Mouse (Mus musculus): ENCODE measurements around the gene Srsf9. TPM values are rescaled to one million over a fixed set of nuclear protein-coding genes. Genes with fewer than 3 reads are reported as not detected.

The Srsf9 gene
- total RNA-seq, 2 experiments from 2014 or later, result 59.6 to 64.6 TPM

DNA sequence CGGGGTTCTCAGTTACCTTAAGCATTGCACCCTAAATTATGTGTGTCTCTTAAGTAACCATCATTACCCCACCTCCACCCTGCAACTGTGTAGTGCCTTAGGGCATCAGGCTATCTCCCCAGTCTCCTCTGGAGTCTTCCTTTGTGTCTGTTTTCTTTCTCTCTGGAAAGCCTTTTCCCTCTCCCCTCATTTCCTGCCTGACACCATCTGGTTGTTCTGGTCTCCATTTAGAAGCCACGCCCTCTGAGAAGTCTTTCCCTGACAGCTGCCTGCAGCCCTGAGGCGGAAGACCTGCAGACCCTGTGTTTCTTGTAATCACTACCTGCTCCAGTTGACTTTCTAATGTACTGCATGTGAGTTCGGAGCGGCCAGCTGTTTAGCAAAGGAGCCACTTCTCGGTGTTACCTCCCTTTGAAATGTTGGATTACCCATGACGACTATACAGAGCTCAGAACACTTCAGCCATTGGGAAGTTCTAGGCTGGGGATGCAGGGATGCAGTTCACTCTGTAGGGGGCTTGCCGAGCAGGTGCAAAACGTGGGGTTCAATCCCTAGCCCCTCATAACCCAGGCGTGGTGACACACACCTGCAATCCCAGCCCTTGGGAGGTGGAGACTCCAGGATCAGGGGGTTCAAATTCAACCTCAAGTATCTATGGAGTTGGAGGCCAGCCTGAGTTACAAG is 9.2 kb upstream of the Srsf9 start:
- intact Hi-C loops (cut with DNase I), result loop anchor here (2.0 kb wide), 1 partner anchor 17 kb away; the partner anchor contains the start of gene Dynll1
- no peak for DNase-seq (ENCODE audit: extremely low spot score in 1 of 2, low spot score in 2 of 2)

DNA sequence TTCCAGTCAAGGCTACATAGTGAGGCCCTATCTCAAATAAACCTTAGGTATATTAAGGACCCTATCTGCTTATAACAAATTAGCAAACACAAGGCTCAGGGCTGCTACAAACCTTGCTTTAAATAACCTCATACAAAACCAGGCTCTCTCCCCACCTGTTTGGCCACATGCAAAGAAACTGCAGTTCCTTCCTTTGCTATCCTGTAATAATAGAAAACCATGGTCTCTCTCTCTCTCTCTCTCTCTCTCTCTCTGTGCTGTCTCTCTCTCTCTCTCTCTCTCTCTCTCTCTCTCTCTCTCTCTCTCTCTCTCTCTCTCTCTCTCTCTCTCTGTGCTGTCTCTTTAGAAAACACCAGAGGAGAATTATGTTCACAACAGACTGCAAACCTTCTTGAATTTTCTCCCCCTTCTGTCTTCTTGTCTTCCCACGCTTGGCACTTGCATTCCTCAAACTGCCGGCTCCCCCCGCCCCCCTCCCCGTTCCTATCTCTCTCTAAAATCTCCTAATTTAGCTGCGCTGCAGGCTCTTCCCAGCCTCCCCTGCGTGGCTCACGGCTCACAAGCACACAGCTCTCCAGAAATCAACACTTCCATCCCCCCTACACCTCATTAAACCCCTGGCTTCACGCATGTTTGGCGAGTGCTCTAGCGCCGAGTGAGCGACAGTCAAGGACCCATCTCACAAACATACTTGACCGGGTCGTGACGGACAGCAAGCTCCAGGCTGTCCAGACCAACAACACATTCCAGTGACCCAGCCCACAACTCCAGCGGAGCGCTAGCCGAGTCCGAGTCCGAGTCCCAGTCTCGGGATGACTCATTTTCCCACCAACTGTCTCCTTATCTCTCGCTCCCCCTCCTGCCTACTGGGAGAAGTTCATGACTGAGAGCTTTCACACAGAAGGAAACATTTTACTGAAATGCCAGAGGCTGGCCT is 7.7 kb upstream of the Srsf9 start:
- intact Hi-C loops (cut with DNase I), result loop anchor here (2.0 kb wide), 1 partner anchor 18 kb away; the partner anchor contains the start of gene Dynll1
- peak; percentile 67 to 87 for DNase-seq (ENCODE audit: extremely low spot score in 1 of 2, low spot score in 2 of 2)

DNA sequence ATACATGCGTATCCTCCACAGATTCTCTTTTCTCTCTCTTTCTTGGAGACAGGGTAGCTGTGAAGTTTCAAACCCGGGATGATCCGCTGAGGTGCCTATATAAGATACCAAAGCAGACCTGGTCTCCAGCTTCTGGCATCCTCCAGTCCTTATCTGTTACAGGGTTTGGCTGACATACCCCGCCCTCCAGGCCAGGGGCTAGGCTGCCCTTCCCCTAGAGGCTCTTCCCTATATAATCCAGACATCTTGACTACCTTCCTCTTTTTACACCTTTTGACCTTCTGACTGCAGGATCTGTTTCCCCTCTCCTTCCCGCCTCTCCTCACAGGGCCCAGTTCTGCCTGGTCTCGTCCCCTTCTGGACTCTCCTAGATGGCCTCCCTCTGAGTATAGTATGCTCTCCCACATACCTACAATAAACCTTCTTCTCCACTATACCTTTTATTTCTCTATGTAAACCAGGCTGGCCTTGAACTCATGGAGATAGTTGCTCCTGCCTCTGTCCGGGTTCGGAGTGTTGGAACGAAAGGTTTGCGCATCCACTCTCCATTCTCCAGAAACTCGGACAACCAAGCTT is 633 bp upstream of the Srsf9 start:
- intact Hi-C loops (cut with DNase I), result no loop called here
- no peak for DNase-seq (ENCODE audit: extremely low spot score in 1 of 2, low spot score in 2 of 2)

DNA sequence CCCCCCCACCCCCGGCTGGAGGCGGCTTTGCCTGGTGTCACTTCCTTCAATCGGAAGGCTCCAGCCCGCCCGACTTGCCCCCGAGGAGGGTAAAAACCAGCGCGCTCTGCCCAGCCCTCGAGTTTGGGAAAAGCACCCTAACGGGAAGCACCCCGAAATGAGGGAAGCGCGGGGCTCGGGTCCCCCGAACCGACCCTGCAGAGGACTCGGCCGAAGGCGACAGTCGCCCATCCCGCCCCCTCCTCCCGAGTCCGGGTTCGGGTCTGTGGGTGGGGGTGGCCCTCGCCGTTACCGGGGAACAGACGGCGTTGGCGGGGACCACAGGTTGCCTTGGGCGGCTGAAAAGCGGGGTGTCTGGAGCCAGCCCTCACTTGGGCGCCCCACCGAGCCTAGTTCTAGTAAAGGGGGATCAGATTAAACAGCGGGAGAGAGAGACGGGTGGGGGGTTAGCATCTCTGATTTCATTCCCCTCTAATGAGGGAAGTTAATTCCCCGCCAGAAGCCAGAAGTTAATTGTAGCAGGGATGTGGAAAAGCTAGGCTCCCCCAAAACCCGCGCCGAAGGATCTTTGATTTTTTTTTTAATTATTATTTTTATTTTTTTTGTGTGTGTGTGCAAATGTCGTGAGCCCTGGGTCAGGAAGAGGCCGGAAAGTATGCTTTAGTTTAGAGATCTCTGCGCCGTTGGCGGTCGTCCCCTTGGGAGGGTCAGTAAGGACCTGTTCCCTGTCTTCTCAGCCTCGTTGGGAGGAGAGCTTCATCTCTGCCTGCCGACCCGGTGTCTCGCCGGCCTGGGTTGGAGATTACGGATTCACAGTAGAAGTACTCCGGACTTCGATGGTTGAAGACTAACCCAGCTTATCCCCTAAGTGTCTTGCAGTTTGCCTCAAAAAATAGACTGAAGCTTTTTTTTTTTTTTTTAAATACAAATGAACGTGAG is 902 bp downstream of the Srsf9 start:
- peak in 1 of 2 experiments; percentile 71 for DNase-seq (ENCODE audit: extremely low spot score in 1 of 2, low spot score in 2 of 2)
- intact Hi-C loops (cut with DNase I), result no loop called here

DNA sequence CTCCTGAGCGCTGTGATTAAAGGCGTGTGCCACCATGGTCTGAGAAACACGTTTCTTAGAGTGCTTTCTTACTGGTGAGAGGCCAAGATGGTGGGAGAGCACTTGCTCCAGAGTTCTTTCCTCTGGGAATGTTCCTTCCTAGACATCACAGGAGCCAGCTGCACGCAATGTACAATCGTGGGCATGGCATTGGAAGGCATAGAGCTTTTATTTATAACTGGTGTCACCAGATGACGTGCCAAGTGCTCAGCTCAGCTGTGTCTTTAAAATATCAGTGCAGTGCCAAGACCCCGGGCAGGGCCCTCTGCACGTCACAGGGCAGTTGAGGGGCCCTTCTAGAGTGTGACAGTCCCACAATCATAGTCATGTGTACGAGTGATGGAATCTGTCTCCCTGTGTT is 4.0 kb downstream of the Srsf9 start:
- intact Hi-C loops (cut with DNase I), result loop anchor here (5.0 kb wide), 1 partner anchor 34 kb away; no protein-coding TSS in a partner anchor

DNA sequence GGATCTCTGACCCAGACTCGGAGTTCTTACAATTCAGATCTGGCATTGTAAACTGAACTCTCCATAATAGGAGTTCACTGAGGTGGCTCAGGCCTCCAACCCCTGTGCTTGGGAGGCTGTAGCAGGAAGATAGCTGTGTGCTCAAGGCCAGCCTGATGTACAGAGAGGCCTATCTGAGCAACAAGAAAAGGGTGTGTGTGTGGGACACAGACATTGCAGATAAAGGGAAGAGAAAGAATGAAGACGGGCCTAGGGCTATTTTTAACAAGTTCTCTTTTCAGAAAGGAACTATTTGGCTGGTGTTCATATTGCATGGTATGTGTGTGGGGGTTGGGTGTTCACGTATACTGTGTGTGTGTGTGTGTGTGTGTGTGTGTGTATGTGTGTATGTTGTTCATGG is 6.6 kb downstream of the Srsf9 start:
- intact Hi-C loops (cut with DNase I), result loop anchor here (5.0 kb wide), 1 partner anchor 36 kb away; no protein-coding TSS in a partner anchor
- no peak for DNase-seq (ENCODE audit: extremely low spot score in 1 of 2, low spot score in 2 of 2)

More for the DNA sequence above, 4.0 kb downstream of the Srsf9 start:
- DNase-seq (ENCODE audit: extremely low spot score in 1 of 2, low spot score in 2 of 2), result no peak

DNA sequence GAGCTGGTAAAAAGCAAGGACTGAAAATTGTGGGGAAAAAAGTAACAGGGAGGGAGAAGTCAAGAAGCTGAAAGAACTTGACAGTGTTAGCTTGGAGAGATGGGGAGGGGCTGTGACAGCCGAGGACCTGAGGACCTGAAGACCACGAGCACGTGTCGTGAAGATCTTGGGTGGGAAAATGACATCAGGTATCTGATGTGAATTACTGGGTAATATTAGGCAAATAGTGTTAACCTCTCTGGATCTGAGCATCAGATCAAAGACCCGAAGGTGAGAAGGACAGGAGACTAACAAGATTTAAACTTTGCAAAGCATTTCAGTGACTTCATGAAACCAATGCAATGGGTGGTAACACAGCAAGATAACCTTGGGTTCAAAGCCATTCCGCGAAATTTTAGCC is 13.0 kb downstream of the Srsf9 start:
- intact Hi-C loops (cut with DNase I), result no loop called here
- no peak for DNase-seq (ENCODE audit: extremely low spot score in 1 of 2, low spot score in 2 of 2)

DNA sequence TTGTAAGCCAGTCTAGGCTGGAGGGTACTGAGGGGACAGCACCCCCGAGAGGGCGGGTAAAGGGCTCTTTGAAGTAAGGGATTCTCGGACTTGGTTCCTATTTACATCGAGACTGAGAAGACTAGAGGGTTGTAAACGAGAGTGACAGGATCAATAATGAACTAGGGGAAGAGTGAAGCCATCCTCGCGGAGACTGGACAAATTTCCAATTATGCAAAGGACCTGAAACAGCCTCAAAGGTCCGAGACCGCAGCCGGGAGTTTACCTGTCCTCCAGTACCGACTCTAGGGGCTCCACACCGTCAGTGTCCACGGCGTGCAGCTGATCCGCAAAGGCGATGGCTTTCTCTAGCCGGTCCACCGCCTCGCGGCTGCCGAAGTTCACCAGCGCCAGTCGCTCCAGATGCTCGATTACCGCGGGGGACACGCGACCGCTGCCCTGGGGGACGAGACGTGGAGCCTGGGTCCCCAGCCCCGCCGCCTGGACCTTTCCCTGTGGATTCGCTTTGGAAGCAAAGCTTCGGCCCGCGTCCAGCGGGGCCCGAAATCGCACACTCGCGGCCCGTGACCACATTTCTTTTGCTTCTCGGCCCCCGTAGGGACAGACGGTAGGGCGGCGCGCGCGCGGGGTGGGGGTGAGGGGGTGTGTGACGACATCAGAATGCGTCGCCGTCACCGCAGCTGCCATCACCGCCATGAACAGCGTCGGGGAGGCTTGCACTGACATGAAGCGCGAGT is 13.8 kb downstream of the Srsf9 start, which contains the start of the genes Gatc and Triap1:
Gene Gatc (minus strand): TSS at position 602 of the 737 bp plus-strand sequence.
Gene Triap1 (plus strand): TSS at position 649 of the 737 bp plus-strand sequence.
- intact Hi-C loops (cut with DNase I), result no loop called here
- peak; percentile 84 to 95 for DNase-seq (ENCODE audit: extremely low spot score in 1 of 2, low spot score in 2 of 2)

DNA sequence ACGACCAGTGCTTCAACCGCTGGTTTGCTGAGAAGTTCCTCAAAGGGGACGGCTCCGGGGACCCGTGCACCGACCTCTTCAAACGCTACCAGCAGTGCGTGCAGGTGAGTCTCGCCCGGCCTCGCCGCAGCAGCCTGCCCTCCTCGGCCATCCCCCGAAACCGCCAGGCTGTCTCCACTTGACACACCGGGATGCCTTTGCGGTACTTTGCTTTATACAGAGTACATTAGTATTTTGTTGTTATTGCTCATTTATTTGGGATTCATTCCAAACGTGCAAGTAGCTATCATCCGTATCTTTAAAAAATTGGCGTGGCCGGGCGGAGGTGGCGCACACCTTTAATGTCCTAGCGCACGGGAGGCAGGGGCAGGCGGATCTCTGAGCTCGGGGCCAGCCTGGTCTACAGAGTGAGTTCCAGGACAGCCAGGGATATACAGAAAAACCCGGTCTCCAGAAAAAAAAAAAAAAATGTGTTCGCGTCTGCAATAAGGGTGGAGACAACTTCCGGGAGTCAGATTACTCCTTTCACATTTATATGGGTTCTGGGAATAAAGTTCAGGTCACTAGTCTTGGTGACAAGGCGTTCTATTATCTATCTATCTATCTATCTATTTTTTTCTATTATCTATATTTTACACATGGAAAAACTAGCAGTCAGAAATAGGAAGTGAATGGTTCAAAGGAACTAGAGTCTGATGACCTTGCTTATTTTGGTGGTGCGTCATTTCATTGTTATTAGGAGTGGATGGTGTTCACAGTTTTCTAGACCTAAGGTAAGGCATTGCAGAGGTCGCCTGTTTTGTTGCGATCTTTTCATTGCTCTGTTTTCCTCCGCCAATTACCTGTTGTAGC is 14.6 kb downstream of the Srsf9 start:
- DNase-seq (ENCODE audit: extremely low spot score in 1 of 2, low spot score in 2 of 2), result no peak
- intact Hi-C loops (cut with DNase I), result no loop called here

DNA sequence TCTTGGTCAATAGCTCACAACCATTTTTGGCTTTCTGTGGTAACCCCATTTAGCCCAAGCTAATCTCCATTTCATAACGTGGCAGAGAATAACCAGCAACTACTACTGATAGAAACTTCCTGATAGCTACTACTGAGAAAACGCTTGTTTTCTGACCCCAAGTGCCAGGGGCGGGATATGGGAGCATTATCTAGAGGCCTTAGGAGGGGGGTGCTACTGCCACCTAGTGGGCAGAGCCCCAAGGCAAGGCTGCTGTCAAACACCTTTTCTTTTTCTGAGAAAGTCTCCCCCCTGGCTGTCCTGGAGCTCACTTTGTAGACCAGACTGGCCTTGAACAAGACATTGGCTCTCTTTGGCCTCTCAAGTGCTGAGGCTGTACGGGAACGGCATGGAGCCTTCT is 20.6 kb downstream of the Srsf9 start:
- intact Hi-C loops (cut with DNase I), result loop anchor here (5.0 kb wide), 1 partner anchor 45 kb away; the partner anchor contains the start of gene Dynll1
- peak; percentile 56 to 84 for DNase-seq (ENCODE audit: extremely low spot score in 1 of 2, low spot score in 2 of 2)

DNA sequence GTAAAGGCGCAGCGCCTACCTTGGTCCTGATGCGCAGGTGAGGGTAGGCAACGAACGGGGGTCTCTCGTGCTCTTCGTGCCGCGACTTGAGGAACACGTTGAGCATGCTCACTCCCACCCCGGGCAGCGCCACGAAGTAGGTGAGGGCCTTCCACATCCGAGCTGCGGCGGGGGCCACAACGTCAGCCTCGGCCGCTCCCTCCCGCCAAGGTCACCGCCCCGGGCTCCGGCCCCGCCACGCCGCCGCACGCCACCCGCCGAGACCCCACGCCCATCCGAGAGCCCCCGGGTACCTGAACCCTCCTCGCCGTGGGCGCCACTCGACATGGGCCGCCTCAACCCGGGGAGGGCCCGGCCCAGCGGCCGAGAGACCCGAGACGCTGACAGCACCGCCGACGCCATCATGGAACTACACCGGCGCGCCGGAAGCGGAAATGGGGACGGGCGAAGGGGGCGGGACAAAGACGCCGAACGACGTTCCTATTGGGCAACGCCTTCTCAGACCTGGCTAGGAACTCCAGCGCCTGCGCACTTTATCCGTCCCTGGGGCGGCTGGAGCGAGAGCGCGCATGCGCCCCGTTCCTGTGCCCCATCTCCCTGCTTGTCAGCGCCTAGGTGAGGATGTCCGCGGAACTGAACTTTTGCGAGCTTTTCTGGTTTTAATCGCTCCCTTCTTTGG is 21.7 kb downstream of the Srsf9 start, which contains the start of gene Cox6a1:
Gene Cox6a1 (minus strand): TSS at position 436 of the 679 bp plus-strand sequence.
- intact Hi-C loops (cut with DNase I), result loop anchor here (5.0 kb wide), 1 partner anchor 46 kb away; the partner anchor contains the start of gene Dynll1

DNA sequence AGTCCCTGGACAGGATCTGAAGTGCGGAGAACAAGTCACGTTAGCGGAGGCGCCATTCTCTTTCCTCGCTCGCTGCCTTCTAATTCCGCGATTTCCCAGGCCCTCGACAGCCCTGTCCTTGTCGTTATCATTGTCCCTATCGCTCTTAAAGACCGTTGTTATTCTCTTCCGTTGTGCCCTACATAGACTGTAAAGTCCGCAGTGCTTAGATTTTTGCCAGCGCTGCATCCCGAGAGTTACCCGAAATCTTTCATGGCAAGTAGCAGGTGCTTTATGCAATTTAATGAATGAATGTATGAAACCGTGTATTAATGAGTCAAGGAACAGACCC is 22.2 kb downstream of the Srsf9 start:
- DNase-seq (ENCODE audit: extremely low spot score in 1 of 2, low spot score in 2 of 2), result no peak
- intact Hi-C loops (cut with DNase I), result loop anchor here (5.0 kb wide), 1 partner anchor 47 kb away; the partner anchor contains the start of gene Dynll1

More for the DNA sequence above, 21.7 kb downstream of the Srsf9 start, which contains the start of gene Cox6a1:
- peak; percentile 97 to 98 for DNase-seq (ENCODE audit: extremely low spot score in 1 of 2, low spot score in 2 of 2)

DNA sequence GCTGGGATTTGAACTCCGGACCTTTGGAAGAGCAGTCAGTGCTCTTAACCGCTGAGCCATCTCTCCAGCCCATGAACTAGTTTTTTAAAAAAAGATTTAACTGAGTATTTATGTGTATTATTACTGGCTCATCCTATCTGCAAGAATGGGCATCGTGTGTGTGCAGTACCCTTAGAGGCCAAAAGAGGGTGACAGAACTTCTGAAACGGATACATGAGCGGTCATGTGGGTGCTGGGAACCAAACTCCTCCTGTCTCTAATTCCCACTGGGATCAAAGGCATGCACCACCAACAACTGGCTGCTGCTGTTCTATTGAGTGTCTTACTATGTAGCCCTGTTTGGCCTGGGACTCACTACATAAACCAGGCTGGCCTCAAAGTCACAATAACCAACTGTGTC is 24.4 kb downstream of the Srsf9 start:
- no peak for DNase-seq (ENCODE audit: extremely low spot score in 1 of 2, low spot score in 2 of 2)
- intact Hi-C loops (cut with DNase I), result no loop called here

DNA sequence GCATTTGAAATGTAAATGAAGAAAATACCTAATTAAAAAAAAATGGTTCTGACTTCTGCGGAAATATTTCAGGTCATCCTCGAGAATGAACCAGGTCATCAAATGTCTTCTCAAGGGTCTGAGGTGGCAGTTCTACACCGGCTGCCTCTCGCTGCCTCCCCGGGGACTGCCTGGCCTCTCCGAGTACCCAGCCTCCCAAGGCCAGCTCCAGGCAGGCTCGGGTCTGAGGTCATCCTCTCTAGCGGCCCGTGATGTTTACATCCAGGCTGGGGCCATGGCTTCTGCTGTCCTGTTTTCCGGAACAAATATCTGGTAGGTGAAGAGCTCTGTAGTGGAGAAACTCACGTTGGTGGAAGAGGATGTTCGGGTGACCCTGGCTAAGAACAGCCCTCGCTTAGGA is 28.1 kb downstream of the Srsf9 start:
- intact Hi-C loops (cut with DNase I), result no loop called here
- no peak for DNase-seq (ENCODE audit: extremely low spot score in 1 of 2, low spot score in 2 of 2)

DNA sequence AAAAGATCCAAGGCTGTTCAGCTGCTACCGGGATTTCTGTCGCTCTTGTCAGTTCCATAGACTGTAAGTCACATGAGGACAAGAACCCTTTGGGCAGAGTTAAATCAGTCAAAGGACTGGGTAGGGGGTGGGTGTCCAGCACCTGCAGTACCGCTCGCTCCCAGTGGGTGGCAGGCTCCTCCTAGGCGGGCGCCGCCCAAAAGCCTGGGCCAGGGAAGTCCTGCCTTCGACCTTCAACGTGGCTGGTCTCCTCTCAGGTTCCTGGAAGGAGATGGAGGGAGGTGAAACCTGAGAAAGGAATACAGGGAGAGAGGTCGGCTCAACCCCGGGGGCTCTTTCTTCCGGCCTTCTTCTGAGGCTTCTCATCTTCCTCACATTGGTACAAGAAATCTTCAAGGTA is 31.9 kb downstream of the Srsf9 start:
- peak; percentile 62 to 85 for DNase-seq (ENCODE audit: extremely low spot score in 1 of 2, low spot score in 2 of 2)
- intact Hi-C loops (cut with DNase I), result loop anchor here (2.0 kb wide), 1 partner anchor 82 kb away; no protein-coding TSS in a partner anchor

DNA sequence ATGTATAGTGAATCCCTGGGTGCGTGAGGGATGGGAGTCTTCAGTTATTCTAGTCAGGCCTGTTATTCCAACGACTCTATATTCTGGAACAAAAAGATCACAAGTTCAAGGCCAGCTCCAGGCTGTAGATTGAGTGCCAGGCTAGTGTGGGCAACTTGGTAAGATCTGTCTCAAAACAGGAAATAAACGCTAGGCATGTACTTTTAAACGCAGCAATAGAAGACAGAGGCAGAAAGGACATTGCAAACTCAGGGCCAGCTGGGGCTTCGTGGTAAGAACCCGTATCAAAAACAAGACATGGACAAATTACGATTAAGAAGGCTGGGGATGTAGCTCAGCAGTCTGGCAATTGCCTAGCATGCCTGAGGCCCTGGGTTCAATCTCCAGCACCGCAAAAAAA is 32.5 kb downstream of the Srsf9 start:
- intact Hi-C loops (cut with DNase I), result loop anchor here (2.0 kb wide), 1 partner anchor 81 kb away; no protein-coding TSS in a partner anchor
- DNase-seq (ENCODE audit: extremely low spot score in 1 of 2, low spot score in 2 of 2), result no peak
